Mouse (Mus musculus) erythroblast, embryonic 14.5 days (primary cell): ENCODE results near the gene Prkce.

Experiments
- GATA1 ChIP-seq: IDR thresholded peaks from 2 replicates; pipeline ENCODE4 v1.6.1; 2012; ENCODE audit warnings: low read length, inconsistent platforms, mixed read lengths
- TAL1 ChIP-seq: IDR thresholded peaks from 3 replicates; pipeline ENCODE4 v1.6.1; 2012; ENCODE audit warnings: low read length, inconsistent platforms, mixed read lengths

DNA sequence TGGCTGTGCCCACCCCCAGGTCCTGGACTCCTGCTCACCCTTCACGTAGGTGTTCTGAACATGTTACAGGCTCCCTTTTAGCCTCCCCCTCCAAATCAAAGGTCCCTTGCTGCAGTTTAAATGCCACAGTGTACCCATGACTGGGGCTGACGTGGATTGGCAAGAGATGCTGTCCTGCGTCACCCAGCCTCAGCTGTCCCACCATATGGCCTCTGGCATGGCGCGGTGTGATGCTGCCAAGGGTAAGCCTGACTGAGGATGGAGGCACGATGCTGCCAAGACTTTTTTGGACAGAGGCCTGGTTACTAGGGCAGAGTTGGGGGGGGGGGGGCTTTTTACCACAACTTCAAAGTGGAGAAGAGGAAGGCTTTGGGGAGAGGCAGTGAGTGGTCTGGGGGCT, 98.5 kb downstream of the Prkce start:
- TF ChIP-seq TAL1 (no peak), GATA1 (no peak)
